Mouse (Mus musculus): Measurements from ENCODE around the gene Gm37240.

DNA sequence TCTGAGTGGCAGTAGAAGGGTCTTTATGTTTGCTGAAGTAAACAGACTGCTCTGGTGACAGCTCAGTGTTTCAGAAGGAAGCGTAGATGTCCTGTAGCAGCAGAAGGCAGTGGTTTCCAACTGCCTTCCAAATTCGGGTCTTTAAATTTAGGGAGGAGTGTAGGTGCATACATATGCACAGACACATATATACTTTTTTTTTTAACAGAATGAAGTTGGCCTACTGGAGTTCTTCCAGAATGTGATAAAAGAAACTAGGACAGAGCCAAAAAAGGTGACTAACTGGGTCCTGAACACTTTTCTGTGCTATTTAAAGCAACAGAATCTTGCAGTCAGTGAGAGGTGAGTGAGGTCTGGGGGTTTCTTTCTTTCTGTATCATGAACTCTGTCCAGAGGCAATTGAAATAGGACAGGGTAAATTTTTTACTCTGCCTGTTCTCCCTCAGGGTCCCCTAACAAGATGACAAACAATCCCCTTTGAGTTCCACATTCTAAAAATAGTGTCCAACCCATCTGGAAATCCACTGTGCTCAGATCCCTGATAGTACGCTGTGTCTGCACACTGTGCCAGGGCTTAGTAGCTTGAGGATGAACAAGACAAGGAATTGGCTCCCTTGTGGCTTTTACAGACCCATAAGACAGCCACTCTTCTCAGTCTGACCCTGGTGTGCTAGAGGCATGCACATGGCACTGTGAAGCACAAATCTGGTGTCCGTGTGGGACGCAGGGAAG lies 250.4 kb downstream of the Gm37240 start:
- TF ChIP-seq ZC3H11A (IDR thresholded peaks at IDR 0.05; ENCODE audit: borderline replicate concordance, low read depth, low read length), result no peak
- no peak for TF ChIP-seq ZNF384 (IDR thresholded peaks at IDR 0.05; ENCODE audit: low read depth, low read length)

Measured in ES-E14 (cell line).